Mouse (Mus musculus) intestine, postnatal 0 days (tissue): ENCODE results near the gene Tldc2. TPM values are rescaled to one million over a fixed set of nuclear protein-coding genes. Genes with fewer than 3 reads are reported as not detected.

Experiments
- ATAC-seq: fragments of 200-750 bp; cut with Nextera tagmentation; 2 replicates; pipeline ENCODE4 v1.8.0; 2017; ENCODE audit warnings: mild to moderate bottlenecking, moderate TSS enrichment, moderate library complexity
- H3K27ac ChIP-seq: fragments of 300-500 bp; sonication (generic); 2 replicates; pipeline ENCODE4 v1.5.1; 2014; ENCODE audit warnings: mild to moderate bottlenecking, low read depth, low read length, moderate library complexity
- H3K27me3 ChIP-seq: fragments of 300-500 bp; sonication (generic); replicated peaks from 2 replicates; pipeline ENCODE4 v1.6.1; 2014; ENCODE audit warnings: low read length, mixed read lengths; ENCODE audit not compliant: control insufficient read depth, insufficient read depth
- H3K36me3 ChIP-seq: fragments of 300-500 bp; sonication (generic); 2 replicates; pipeline ENCODE4 v1.6.1; 2014; ENCODE audit warnings: mild to moderate bottlenecking, moderate library complexity; ENCODE audit not compliant: control insufficient read depth, insufficient read depth
- H3K4me1 ChIP-seq: fragments of 300-500 bp; sonication (generic); replicated peaks from 2 replicates; pipeline ENCODE4 v1.6.1; 2014; ENCODE audit warnings: antibody characterized with exemption, low read length, mixed read lengths; ENCODE audit not compliant: control insufficient read depth, insufficient read depth
- H3K4me2 ChIP-seq: fragments of 300-500 bp; sonication (generic); replicated peaks from 2 replicates; pipeline ENCODE4 v1.6.1; 2014; ENCODE audit warnings: low read depth, mild to moderate bottlenecking, moderate library complexity
- H3K4me3 ChIP-seq: fragments of 300-500 bp; sonication (generic); 2 replicates; pipeline ENCODE4 v1.5.1; 2014; ENCODE audit warnings: low read depth, low read length
- H3K9ac ChIP-seq: fragments of 300-500 bp; sonication (generic); 2 replicates; pipeline ENCODE4 v1.6.1; 2014; ENCODE audit warnings: mild to moderate bottlenecking, low read depth, low read length
- H3K9me3 ChIP-seq: fragments of 300-500 bp; sonication (generic); 2 replicates; pipeline ENCODE4 v1.6.1; 2016; ENCODE audit warnings: mixed run types; ENCODE audit not compliant: control insufficient read depth
- CTCF ChIP-seq: sonication (generic); IDR thresholded peaks from 2 replicates; pipeline ENCODE4 v1.5.1; 2016; ENCODE audit warnings: low read depth, mild to moderate bottlenecking, control low read depth, antibody characterized with exemption, moderate library complexity
- WGBS: fragments of 180-500 bp; shearing (Covaris S2); extraction: QIAGEN DNeasy Blood & Tissue Kit; methylation state at CpG from one replicate; pipeline ENCODE4 v1.1.7; 2014; 5-methylcytosine and 5-hydroxymethylcytosine counted together
- polyA plus RNA-seq: library from polyadenylated mRNA; unstranded; fragments of >200 nt; fragmentation: Nextera tagmentation; extraction: Ambion mirVana; gene quantifications from 2 replicates; pipeline ENCODE4 v1.2.1, GENCODE M21; 2015

Tldc2 gene
- polyA plus RNA-seq, 1 experiment from 2014 or later = not detected

DNA sequence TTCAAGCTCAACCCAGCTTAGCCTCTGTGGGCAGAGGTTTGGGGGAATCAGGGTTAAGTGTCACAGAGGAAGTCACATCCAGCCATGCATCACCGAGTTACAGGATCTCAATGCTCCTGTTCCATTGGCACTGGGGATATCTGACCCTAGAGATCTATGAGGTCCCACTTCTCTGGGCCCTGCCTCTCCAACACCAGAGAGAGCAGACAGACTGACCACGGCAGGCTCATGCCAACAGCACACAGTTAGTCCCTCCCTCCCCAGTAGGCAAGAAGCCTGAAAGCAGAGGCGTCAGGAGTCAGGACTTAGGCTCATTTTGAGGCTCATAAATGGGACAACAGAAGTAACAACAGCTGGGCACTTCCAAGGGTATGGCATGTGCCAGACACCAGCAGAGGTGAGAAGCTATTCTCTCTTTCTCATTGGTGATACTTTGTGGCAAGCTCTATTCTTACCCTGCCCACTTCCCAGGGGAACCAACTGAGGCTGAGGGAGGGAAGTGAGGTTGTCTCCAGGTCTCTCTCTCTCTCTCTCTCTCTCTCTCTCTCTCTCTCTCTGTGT, 17.0 kb upstream of the Tldc2 start:
- H3K9ac ChIP-seq = no peak overlapping the region
- H3K27me3 ChIP-seq = no peaks in the 10 kb centered on the region
- H3K36me3 ChIP-seq = 0 out of 2 replicates have a peak, but pooled peaks cover 8% of the 10 kb centered on the region
- H3K4me2 ChIP-seq = no peak overlapping the region
- peak overlapping the region; percentile 73 for H3K27ac ChIP-seq
- WGBS = 49% methylated on average over 3 of the region's 3 CpGs
- no peak for TF ChIP-seq CTCF
- peaks cover 15% of the 10 kb centered on the region for H3K4me1 ChIP-seq
- no peaks in the 10 kb centered on the region for H3K9me3 ChIP-seq
- no peak overlapping the region for H3K4me3 ChIP-seq
- ATAC-seq = no peak

DNA sequence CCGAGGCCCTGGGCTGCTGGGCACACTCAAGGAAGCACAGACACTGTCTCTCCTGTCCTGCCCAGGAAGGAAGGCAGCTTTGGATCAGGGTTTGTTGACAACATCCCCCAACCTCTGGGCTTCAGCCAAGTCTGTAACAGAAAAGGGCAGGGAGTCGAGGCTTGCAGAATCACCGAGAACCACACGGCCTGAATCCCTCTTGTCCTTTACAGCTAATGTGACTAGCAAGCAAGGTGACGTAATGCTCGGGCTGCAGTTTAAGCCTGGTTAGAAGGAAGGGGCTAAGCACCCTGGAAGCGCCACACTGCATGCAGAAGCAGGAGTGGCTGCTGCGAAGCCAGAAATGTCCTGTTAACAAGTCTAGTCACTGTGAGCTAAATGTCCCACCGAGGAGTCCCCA, 16.5 kb upstream of the Tldc2 start:
- Histone ChIP-seq H3K4me3 (no peak overlapping the region), H3K9me3 (no peaks in the 10 kb centered on the region), H3K4me1 (peaks cover 11% of the 10 kb centered on the region), H3K9ac (no peak overlapping the region), H3K4me2 (no peak overlapping the region), H3K27ac (peak overlapping the region; percentile 73), H3K27me3 (no peaks in the 10 kb centered on the region), H3K36me3 (0 out of 2 replicates have a peak, but pooled peaks cover 8% of the 10 kb centered on the region)
- ATAC-seq = no peak
- WGBS = 48% methylated on average over 9 of the region's 9 CpGs
- TF ChIP-seq CTCF = no peak

DNA sequence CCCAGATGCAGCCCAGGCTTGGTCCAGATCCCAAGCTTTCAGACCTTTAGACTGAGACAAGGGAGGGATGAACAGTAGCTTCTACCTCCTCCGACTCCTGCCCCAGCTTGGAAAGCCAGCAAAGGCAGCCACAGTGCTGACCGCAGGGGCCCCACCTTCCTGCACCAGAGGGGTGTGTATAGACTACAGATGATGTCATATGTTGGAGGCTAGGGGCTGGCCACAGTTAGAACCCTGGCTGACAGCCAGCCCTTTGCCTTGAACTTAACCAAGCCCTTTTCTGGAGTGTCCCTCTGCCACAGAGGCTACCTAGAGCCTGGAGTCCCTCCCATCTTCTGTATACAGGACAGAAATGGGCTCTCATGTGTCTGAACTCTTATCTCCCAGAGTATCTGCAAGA, 15.3 kb upstream of the Tldc2 start:
- peak; percentile 27 for ATAC-seq
- no peak overlapping the region for H3K4me3 ChIP-seq
- 0 out of 2 replicates have a peak overlapping the region, but pooled peaks have one; percentile 73 for H3K27ac ChIP-seq
- no peaks in the 10 kb centered on the region; the same call in 1 of the 2 replicates for H3K27me3 ChIP-seq
- 0 out of 2 replicates have a peak, but pooled peaks cover 8% of the 10 kb centered on the region for H3K36me3 ChIP-seq
- no peaks in the 10 kb centered on the region for H3K9me3 ChIP-seq
- peaks cover 11% of the 10 kb centered on the region for H3K4me1 ChIP-seq
- peak overlapping the region; percentile 10; the same call in 1 of the 2 replicates for H3K4me2 ChIP-seq
- no peak overlapping the region for H3K9ac ChIP-seq
- WGBS = 2% methylated on average over 2 of the region's 2 CpGs
- TF ChIP-seq CTCF = no peak

DNA sequence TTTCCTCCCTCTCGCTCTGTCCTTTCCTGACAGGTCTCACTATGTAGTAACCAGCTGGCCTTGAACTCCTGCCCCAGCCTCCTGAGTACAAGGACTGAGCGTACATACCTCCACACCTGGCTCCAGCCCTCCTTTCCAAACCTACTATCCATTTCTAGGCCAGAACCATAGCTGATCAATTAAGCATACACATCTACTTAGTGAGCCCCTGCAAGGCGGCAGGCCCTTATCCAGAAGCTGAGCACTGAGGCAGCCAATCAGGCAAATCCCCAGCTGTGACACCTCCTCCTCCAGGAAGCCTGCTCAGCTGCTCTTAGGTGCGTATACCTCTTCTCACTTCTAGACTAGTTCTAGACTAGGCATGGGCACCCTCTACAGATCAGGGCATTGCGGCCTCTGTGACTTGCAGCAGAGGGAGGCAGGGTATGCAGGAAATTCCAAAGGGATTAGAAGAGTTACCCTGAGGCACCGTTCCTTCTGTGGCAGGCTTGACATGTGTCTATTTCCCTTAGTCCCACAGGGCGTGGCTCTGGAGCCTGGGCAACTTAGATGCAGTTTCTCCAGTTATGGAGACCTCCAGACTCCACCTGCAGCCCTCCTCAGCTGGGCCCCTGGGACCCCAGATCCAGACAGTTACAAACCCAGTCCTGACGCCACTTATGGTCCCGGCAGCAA, 14.4 kb upstream of the Tldc2 start:
- Histone ChIP-seq H3K4me1 (peaks cover 11% of the 10 kb centered on the region), H3K4me2 (no peak overlapping the region), H3K4me3 (no peak overlapping the region), H3K27ac (no peak overlapping the region), H3K27me3 (peaks cover 6% of the 10 kb centered on the region; the same call in 1 of the 2 replicates), H3K36me3 (0 out of 2 replicates have a peak, but pooled peaks cover 8% of the 10 kb centered on the region), H3K9me3 (no peaks in the 10 kb centered on the region), H3K9ac (no peak overlapping the region)
- no peak for TF ChIP-seq CTCF
- WGBS = 64% methylated on average over 9 of the region's 9 CpGs
- ATAC-seq = no peak

DNA sequence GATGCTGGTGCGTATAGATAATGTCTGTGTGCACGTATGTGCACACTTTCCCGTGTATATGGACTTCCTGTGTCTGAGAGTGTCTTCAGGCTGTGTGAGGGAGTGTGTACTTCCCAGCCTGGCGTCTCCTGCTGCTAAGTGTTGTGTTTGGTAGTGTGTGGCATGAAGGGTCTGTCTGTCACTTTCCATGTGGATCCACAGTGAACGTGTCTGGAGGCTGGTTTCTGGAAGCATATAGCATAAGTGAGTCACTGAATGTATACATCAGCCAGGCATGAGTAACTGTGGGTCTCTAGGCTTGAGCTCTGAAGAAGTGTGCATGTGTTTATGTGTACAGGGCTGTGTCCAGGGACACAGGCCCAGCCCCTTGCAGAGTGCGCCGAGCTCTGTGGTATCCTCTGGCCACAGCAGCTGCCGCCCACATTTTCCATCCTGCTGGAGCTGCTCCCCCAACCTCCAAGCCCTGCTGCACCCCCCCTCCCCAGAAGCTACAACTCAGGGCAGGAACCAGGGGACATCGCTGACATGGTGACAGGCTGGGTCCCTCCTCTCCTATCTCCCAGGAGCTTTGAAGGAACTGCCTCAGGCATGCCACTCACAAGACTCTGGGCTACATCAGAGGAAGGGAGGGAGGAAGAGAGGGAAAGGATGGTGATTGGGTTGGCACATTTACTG, 13.3 kb upstream of the Tldc2 start:
- H3K9ac ChIP-seq = no peak overlapping the region
- H3K9me3 ChIP-seq = no peaks in the 10 kb centered on the region
- ATAC-seq = no peak
- no peak overlapping the region for H3K27ac ChIP-seq
- TF ChIP-seq CTCF = no peak
- peaks cover 11% of the 10 kb centered on the region for H3K4me1 ChIP-seq
- peaks cover 16% of the 10 kb centered on the region for H3K27me3 ChIP-seq
- peak overlapping the region; percentile 9; the same call in 1 of the 2 replicates for H3K4me2 ChIP-seq
- H3K36me3 ChIP-seq = 0 out of 2 replicates have a peak, but pooled peaks cover 8% of the 10 kb centered on the region
- 60% methylated on average over 9 of the region's 9 CpGs for WGBS
- H3K4me3 ChIP-seq = no peak overlapping the region

DNA sequence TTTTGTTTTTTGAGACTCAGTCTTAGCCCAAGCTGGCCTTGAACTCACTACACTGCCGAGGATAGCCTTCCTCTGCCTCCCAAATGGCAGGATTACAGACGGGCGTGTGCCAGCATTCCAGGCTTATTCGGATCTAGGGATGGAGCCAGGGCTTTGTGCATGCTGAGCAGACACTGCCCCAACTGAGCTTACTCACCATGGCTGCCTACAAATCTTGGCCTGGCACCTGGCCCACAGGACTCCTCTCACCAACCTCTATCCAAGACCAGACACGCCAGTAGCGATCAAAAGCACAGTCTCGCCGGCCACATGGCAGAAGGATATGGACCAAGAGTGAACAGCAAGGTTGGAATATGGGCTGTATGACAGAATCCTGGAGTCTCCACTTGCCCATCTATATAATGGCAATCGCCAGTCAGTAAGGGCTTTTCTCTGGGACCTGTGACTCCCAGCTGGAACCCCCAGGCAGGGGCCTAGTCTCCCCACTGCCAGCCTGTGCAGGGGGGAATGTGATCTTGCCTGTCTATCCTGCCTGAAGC, 12.6 kb upstream of the Tldc2 start:
- Histone ChIP-seq H3K9ac (no peak overlapping the region), H3K27me3 (peaks cover 19% of the 10 kb centered on the region), H3K27ac (0 out of 2 replicates have a peak overlapping the region, but pooled peaks have one; percentile 21), H3K4me2 (no peak overlapping the region; the same call in 1 of the 2 replicates), H3K9me3 (no peaks in the 10 kb centered on the region), H3K36me3 (0 out of 2 replicates have a peak, but pooled peaks cover 8% of the 10 kb centered on the region), H3K4me1 (peaks cover 8% of the 10 kb centered on the region), H3K4me3 (no peak overlapping the region)
- no peak for TF ChIP-seq CTCF
- WGBS = 73% methylated on average over 9 of the region's 9 CpGs
- ATAC-seq = no peak
